Mouse (Mus musculus): Measurements from ENCODE around the gene Gng2. TPM values are rescaled to one million over a fixed set of nuclear protein-coding genes. Genes with fewer than 3 reads are reported as not detected.

Gng2 gene
- polyA plus RNA-seq, 1 experiment, result 0.50 TPM

DNA sequence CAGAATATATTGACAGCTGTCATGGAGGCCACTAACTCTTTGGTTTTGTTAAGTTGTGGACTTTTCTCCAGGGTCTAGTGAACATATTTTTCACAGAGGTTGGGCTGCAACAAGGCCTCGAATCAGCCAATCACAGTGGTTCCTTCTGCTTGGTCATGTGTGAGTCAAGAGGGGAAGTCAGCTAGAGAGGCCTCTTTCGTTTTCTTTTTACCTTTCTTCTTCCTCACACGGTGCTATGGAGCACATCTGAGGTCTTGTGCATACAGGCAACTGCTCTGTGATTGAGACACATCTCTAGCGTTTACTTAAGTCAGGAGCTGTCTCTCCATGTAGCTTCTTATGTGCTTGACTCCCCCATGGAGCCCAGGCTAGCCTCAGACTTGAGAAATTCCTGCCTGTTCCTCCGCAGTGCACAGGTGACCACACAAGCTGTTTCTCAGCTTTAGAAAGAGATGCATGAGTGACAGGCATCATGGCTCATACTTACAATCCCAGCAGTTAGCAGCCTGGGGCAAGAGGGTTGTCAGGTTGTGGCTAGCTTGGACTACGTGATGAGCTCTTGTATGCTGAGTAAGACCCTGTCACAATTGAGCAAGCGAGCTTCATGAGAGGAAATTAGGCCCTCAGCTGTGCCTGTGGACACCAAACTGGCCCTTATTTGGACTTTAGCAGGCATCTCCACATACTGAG, 9.0 kb downstream of the Gng2 start:
- peaks cover 46% of the 10 kb centered on the region for H3K4me1 ChIP-seq
- H3K27me3 ChIP-seq (replicated peaks), result peaks cover 16% of the 10 kb centered on the region
- TF ChIP-seq FLI1 (IDR thresholded peaks at IDR 0.05; ENCODE audit: low read length) (no peak), GATA1 (IDR thresholded peaks at IDR 0.05; ENCODE audit: borderline replicate concordance, low read length) (no peak)
- H3K9me3 ChIP-seq, result no peaks in the 10 kb centered on the region
- H3K4me3 ChIP-seq (replicated peaks), result peak overlapping the region; percentile 83
- no peaks in the 10 kb centered on the region for H3K36me3 ChIP-seq (replicated peaks; ENCODE audit: low read length)

GRCm38 (mm10) chr14:19967482-19967881, 9.9 kb downstream of the Gng2 start:
- Histone ChIP-seq H3K27me3 (replicated peaks) (peaks cover 14% of the 10 kb centered on the region), H3K4me3 (replicated peaks) (peak overlapping the region; percentile 11), H3K9me3 (no peaks in the 10 kb centered on the region), H3K36me3 (replicated peaks; ENCODE audit: low read length) (no peaks in the 10 kb centered on the region), H3K4me1 (peaks cover 46% of the 10 kb centered on the region)
- TF ChIP-seq FLI1 (IDR thresholded peaks at IDR 0.05; ENCODE audit: low read length) (no peak), GATA1 (IDR thresholded peaks at IDR 0.05; ENCODE audit: borderline replicate concordance, low read length) (no peak)

DNA sequence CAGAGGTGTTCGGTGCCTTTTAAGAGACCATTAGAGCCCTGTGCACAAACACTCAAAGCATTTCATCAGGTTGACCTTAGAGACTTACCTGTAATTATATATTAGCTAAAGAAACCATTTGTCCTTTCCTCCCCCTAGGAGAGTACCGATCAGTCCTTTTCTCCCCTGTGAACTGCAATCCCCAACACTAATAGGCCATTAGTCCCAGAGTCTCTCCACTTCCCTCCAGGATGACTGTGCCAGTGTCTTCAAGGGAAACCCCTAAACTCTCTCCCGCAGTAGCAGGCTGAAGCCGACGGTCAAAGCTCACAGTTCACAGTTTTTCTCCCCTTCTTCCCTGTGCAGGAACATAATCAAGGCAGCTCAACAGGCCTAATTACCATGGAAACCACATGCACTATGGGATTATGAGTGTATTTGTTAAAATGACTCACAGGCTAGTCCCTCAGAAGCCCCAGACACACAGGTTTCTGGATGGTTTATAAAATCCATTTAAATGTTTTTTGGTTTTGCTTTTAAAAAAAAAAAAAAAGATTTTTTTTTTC, 13.4 kb downstream of the Gng2 start:
- Histone ChIP-seq H3K36me3 (replicated peaks; ENCODE audit: low read length) (no peaks in the 10 kb centered on the region), H3K27me3 (replicated peaks) (peaks cover 10% of the 10 kb centered on the region), H3K4me3 (replicated peaks) (no peak overlapping the region), H3K4me1 (peaks cover 25% of the 10 kb centered on the region), H3K9me3 (no peaks in the 10 kb centered on the region)
- TF ChIP-seq FLI1 (IDR thresholded peaks at IDR 0.05; ENCODE audit: low read length) (no peak), GATA1 (IDR thresholded peaks at IDR 0.05; ENCODE audit: borderline replicate concordance, low read length) (no peak)

DNA sequence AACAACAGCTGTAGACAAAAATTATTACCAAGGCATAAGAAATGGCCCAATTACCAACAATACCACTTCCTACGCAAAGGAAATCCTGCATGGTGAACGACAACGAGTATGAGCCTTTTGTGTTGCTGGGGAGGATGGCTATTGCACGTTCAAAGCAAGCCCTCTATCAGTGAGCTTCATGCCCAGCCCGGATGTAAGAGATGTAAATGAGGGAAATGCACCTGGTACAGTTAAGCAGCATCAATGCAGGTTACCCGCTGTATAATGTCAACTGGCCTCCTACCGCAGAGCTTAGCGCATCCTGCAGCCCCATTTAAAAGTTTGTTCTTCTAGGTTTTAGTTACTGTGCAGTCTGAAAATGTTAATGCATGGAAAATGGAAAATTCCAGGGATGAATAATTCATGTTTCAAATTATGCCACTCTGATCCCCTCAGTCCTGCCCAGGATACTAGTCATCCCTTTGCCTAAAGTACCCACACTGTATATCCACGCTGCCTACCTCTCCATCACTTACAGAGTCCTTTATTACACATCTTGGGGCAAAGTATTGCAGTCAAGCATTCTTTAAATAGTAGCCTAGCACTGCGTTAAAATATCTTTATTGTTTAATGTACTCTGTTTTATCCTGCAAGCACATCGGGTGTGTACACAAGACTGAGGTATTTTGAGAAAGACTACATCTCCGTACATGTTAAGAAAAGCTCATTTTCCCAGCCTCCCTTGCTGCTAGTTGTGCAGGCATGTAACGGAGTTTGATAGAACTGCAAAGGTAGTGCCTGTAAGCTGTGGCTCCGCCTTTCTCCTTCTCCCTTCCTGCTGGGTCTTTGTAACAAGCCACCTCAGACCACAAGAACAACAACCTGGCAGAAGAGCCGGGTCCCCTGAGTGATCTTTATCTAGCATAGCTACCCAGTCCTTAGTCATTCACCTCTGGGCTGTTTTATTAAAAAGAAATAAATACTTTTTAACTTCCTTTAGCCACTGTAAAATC, 15.2 kb downstream of the Gng2 start:
- peaks cover 3% of the 10 kb centered on the region for H3K27me3 ChIP-seq (replicated peaks)
- no peaks in the 10 kb centered on the region for H3K9me3 ChIP-seq
- no peak for TF ChIP-seq FLI1 (IDR thresholded peaks at IDR 0.05; ENCODE audit: low read length)
- no peak for TF ChIP-seq GATA1 (IDR thresholded peaks at IDR 0.05; ENCODE audit: borderline replicate concordance, low read length)

DNA sequence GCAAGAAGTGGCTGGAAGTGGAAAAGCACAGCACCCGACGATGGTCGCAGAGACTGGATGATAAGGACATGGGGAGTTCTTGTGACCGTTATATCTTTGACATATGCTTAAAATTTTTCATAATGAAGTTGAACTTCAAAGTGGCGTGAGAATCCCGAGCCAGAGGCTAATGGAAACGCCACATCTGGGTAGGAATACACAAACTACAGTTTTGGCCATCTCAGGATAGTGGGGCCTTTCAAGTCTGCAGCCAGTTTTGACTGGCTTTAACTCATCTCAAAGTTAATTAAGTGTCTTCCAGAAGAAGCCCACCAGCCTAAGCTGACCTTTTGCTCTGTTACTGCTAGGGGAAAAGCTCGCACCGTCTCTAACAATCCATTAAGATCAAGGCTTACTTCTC, 17.6 kb downstream of the Gng2 start:
- H3K4me1 ChIP-seq, result peaks cover 9% of the 10 kb centered on the region
- H3K9me3 ChIP-seq, result no peaks in the 10 kb centered on the region
- TF ChIP-seq FLI1 (IDR thresholded peaks at IDR 0.05; ENCODE audit: low read length) (no peak), GATA1 (IDR thresholded peaks at IDR 0.05; ENCODE audit: borderline replicate concordance, low read length) (no peak)
- H3K27me3 ChIP-seq (replicated peaks), result peaks cover 3% of the 10 kb centered on the region
- no peak overlapping the region for H3K4me3 ChIP-seq (replicated peaks)
- no peaks in the 10 kb centered on the region for H3K36me3 ChIP-seq (replicated peaks; ENCODE audit: low read length)

More for the DNA sequence above, 15.2 kb downstream of the Gng2 start:
- Histone ChIP-seq H3K4me1 (peaks cover 12% of the 10 kb centered on the region), H3K4me3 (replicated peaks) (no peak overlapping the region), H3K36me3 (replicated peaks; ENCODE audit: low read length) (no peaks in the 10 kb centered on the region)

- H3K4me1 ChIP-seq, result peaks cover 6% of the 10 kb centered on the region; the same call in 1 of the 2 replicates
- H3K36me3 ChIP-seq (replicated peaks; ENCODE audit: low read length), result no peaks in the 10 kb centered on the region
These were observed 22.4 kb downstream of the Gng2 start for GRCm38 (mm10) chr14:19955077-19955476.

DNA sequence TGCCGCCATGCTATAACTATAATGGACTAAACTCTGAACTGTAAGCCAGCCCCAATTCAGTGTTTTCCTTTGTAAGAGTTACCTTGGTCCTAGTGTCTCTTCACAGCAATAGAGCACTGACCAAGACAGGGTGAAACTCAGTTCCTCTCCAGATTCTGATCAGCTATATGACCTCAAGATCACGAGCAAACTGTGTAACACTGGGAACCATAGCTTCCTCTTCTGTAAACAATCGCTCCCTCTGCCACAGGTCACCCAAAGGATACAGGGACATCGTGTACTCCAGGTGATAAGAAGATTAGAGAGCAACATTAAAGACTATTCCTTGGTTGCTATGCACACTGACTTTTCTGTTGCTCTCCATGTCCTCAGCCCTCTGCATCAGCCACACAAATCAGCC, 26.6 kb downstream of the Gng2 start:
- H3K4me1 ChIP-seq, result peaks cover 6% of the 10 kb centered on the region; the same call in 1 of the 2 replicates
- H3K27me3 ChIP-seq (replicated peaks), result peaks cover 4% of the 10 kb centered on the region
- no peaks in the 10 kb centered on the region for H3K9me3 ChIP-seq
- TF ChIP-seq GATA1 (IDR thresholded peaks at IDR 0.05; ENCODE audit: borderline replicate concordance, low read length) (no peak), FLI1 (IDR thresholded peaks at IDR 0.05; ENCODE audit: low read length) (no peak)
- no peak overlapping the region for H3K4me3 ChIP-seq (replicated peaks)
- H3K36me3 ChIP-seq (replicated peaks; ENCODE audit: low read length), result no peaks in the 10 kb centered on the region

More at GRCm38 (mm10) chr14:19955077-19955476, 22.4 kb downstream of the Gng2 start:
- no peaks in the 10 kb centered on the region for H3K9me3 ChIP-seq
- TF ChIP-seq FLI1 (IDR thresholded peaks at IDR 0.05; ENCODE audit: low read length) (no peak), GATA1 (IDR thresholded peaks at IDR 0.05; ENCODE audit: borderline replicate concordance, low read length) (no peak)
- no peaks in the 10 kb centered on the region for H3K27me3 ChIP-seq (replicated peaks)
- H3K4me3 ChIP-seq (replicated peaks), result no peak overlapping the region

GRCm38 (mm10) chr14:19949475-19949874, 28.0 kb downstream of the Gng2 start:
- H3K27me3 ChIP-seq (replicated peaks), result peaks cover 4% of the 10 kb centered on the region
- no peaks in the 10 kb centered on the region for H3K36me3 ChIP-seq (replicated peaks; ENCODE audit: low read length)
- H3K4me1 ChIP-seq, result no peaks in the 10 kb centered on the region
- TF ChIP-seq FLI1 (IDR thresholded peaks at IDR 0.05; ENCODE audit: low read length) (no peak), GATA1 (IDR thresholded peaks at IDR 0.05; ENCODE audit: borderline replicate concordance, low read length) (no peak)
- no peak overlapping the region for H3K4me3 ChIP-seq (replicated peaks)
- H3K9me3 ChIP-seq, result no peaks in the 10 kb centered on the region

DNA sequence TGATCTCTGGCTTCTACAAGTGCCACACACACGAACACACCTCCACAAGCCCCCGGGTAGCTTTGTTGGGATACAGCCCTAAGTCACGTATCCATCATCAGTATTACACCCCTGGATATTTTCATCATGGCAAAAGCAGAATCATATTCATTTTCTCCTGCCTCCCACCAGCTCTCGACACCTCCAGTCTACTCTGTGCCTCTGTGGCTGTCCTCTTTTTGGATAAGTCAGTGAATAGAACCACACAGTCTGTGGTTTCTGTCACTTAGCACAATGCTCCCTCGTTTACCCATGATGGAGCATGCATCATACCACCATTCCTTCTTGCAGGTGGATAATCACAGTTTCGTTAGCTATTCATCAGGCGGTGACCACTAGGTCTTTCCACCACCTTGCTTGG, 31.2 kb downstream of the Gng2 start:
- Histone ChIP-seq H3K4me1 (peaks cover 13% of the 10 kb centered on the region), H3K4me3 (replicated peaks) (no peak overlapping the region), H3K27me3 (replicated peaks) (peaks cover 4% of the 10 kb centered on the region), H3K36me3 (replicated peaks; ENCODE audit: low read length) (no peaks in the 10 kb centered on the region), H3K9me3 (no peaks in the 10 kb centered on the region)
- TF ChIP-seq FLI1 (IDR thresholded peaks at IDR 0.05; ENCODE audit: low read length) (no peak), GATA1 (IDR thresholded peaks at IDR 0.05; ENCODE audit: borderline replicate concordance, low read length) (no peak)

Data from megakaryocyte, embryonic 14.5 days (primary cell).